Mouse (Mus musculus) embryonic fibroblast, embryonic 13.5 days (primary cell): ENCODE measurements around the gene Tubgcp6. TPM values are rescaled to one million over a fixed set of nuclear protein-coding genes. Genes with fewer than 3 reads are reported as not detected.

ENCODE experiments used
- H3K27ac ChIP-seq: 2 replicates; pipeline ENCODE4 v1.5.1; 2012; ENCODE audit warnings: low read length, control low read depth, inconsistent platforms; ENCODE audit not compliant: insufficient read depth
- H3K4me1 ChIP-seq: 2 replicates; pipeline ENCODE4 v1.6.1; 2011; ENCODE audit warnings: low read length; ENCODE audit not compliant: control insufficient read depth, insufficient read depth
- H3K4me3 ChIP-seq: 2 replicates; pipeline ENCODE4 v1.5.1; 2011; ENCODE audit warnings: mild to moderate bottlenecking, control low read depth, low read length; ENCODE audit not compliant: insufficient read depth
- CTCF ChIP-seq: IDR thresholded peaks from 2 replicates; pipeline ENCODE4 v1.5.1; 2011; ENCODE audit warnings: mild to moderate bottlenecking, control low read depth, low read length, moderate library complexity, borderline replicate concordance; ENCODE audit not compliant: insufficient read depth
- POLR2A ChIP-seq: IDR thresholded peaks from 2 replicates; pipeline ENCODE4 v1.6.1; 2011; ENCODE audit warnings: low read depth, mild to moderate bottlenecking, control low read depth, low read length, moderate library complexity
- polyA plus RNA-seq: library from polyadenylated mRNA; stranded (reverse); fragments of >200 nt; gene quantifications from 2 replicates; pipeline ENCODE4 v1.2.4, GENCODE M21; 2011; ENCODE audit warnings: low read depth; ENCODE audit not compliant: missing spikeins, insufficient read length

Tubgcp6 gene
- polyA plus RNA-seq, 1 experiment, result 13.5 TPM

GRCm38 (mm10) chr15:89060811-89061460, 62.0 kb downstream of the Tubgcp6 start:
- no peaks in the 10 kb centered on the region for H3K4me1 ChIP-seq
- TF ChIP-seq CTCF (no peak), POLR2A (no peak)
- no peak overlapping the region for H3K27ac ChIP-seq
- no peak overlapping the region for H3K4me3 ChIP-seq

- no peak overlapping the region for H3K27ac ChIP-seq
- no peak for TF ChIP-seq POLR2A
- TF ChIP-seq CTCF, result no peak
Observed at GRCm38 (mm10) chr15:89060032-89060681, 62.8 kb downstream of the Tubgcp6 start.

GRCm38 (mm10) chr15:89059161-89059931, 63.6 kb downstream of the Tubgcp6 start, which contains the start of gene Panx2:
Gene Panx2, plus strand, starts transcription at chr15:89059734.
- no peak for TF ChIP-seq POLR2A
- TF ChIP-seq CTCF, result no peak
- Histone ChIP-seq H3K4me1 (no peaks in the 10 kb centered on the region), H3K27ac (no peak within 1 kb of the TSS), H3K4me3 (peak within 1 kb of the TSS; percentile 8)

More at GRCm38 (mm10) chr15:89060032-89060681, 62.8 kb downstream of the Tubgcp6 start:
- peak overlapping the region; percentile 0; the same call in 1 of the 2 replicates for H3K4me3 ChIP-seq
- H3K4me1 ChIP-seq, result no peaks in the 10 kb centered on the region

DNA sequence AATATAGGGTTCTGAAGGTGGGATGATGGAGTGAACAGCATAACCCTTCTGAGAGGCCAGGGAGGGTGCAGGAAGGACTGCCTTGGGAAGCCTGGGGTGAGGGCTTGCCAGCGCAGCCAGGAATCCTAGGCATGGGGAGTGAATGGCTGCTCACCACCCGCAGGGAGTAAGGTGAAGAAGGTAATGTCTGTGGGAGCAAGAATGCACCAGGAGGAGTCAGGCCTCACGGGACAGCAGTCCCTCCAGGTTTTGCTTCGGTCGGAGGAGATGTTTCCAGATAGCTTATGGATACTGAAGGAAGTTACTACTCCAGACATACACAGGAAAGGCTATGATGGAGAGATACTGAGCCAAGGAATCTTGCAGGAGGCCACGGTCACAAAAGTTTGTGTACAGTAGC, 64.2 kb downstream of the Tubgcp6 start:
- Histone ChIP-seq H3K4me1 (no peaks in the 10 kb centered on the region), H3K27ac (no peak overlapping the region), H3K4me3 (no peak overlapping the region)
- TF ChIP-seq POLR2A, result no peak
- TF ChIP-seq CTCF, result no peak

DNA sequence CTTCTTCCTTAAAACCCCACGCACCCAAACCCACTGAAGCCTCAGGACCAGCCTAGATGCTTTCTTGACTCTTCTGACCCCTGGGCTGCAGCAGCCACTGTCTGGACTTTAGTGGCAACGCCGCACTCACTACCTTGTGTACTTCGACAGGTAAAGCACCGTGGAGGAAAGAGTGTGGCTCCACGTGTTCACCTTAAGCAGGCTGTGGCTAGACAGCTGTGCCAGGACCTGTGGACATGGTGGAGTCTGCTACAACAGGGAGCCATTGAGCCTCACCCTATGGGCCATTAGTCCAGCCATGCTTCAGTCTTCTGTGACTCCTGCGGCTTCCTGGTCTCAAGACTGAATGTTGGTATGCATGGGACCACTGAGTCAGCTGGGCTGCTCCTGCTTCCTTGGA, 68.2 kb downstream of the Tubgcp6 start:
- H3K4me3 ChIP-seq, result no peak overlapping the region
- H3K4me1 ChIP-seq, result no peaks in the 10 kb centered on the region
- TF ChIP-seq POLR2A, result no peak
- no peak for TF ChIP-seq CTCF
- H3K27ac ChIP-seq, result no peak overlapping the region

Other genes starting within 250 kb of the Tubgcp6 start
- not detected in 2 replicates for gene Ttll8, start 168.7 kb downstream of the Tubgcp6 start, polyA plus RNA-seq
- 0.79 TPM in 1 of 2 replicates, not detected in the other for gene Mlc1, start 144.1 kb downstream of the Tubgcp6 start, polyA plus RNA-seq
- gene Mov10l1, start 140.2 kb downstream of the Tubgcp6 start, polyA plus RNA-seq, result not detected in 2 replicates
- gene Panx2, start 63.4 kb downstream of the Tubgcp6 start, polyA plus RNA-seq, result not detected in 2 replicates
- 18.1 and 20.5 TPM in 2 replicates for gene Trabd, start 48.0 kb downstream of the Tubgcp6 start, polyA plus RNA-seq
- gene Selenoo, start 34.0 kb downstream of the Tubgcp6 start, polyA plus RNA-seq, result 14.5 and 17.6 TPM in 2 replicates
- gene Hdac10, start 5.6 kb upstream of the Tubgcp6 start, polyA plus RNA-seq, result 6.4 and 7.2 TPM in 2 replicates
- gene Mapk12, start 17.6 kb upstream of the Tubgcp6 start, polyA plus RNA-seq, result 10.1 and 16.4 TPM in 2 replicates
- 7.3 and 10.8 TPM in 2 replicates for gene Mapk11, start 26.5 kb upstream of the Tubgcp6 start, polyA plus RNA-seq
- gene Plxnb2, start 57.7 kb upstream of the Tubgcp6 start, polyA plus RNA-seq, result 194 and 237 TPM in 2 replicates
- gene Dennd6b, start 73.4 kb upstream of the Tubgcp6 start, polyA plus RNA-seq, result 3.1 and 4.2 TPM in 2 replicates
- 32.4 and 43.1 TPM in 2 replicates for gene Ppp6r2, start 88.4 kb upstream of the Tubgcp6 start, polyA plus RNA-seq
- 75.9 and 95.7 TPM in 2 replicates for gene Sbf1, start 192.2 kb upstream of the Tubgcp6 start, polyA plus RNA-seq
- gene Adm2, start 199.6 kb upstream of the Tubgcp6 start, polyA plus RNA-seq, result 7.7 and 8.4 TPM in 2 replicates
- not detected in 2 replicates for gene Miox, start 211.3 kb upstream of the Tubgcp6 start, polyA plus RNA-seq
- 82.5 and 83.0 TPM in 2 replicates for gene Lmf2, start 232.5 kb upstream of the Tubgcp6 start, polyA plus RNA-seq
- 58.9 and 94.2 TPM in 2 replicates for gene Ncaph2, start 232.6 kb upstream of the Tubgcp6 start, polyA plus RNA-seq